Mouse (Mus musculus): ENCODE data around the gene Ifna5.

Ifna5 gene

DNA sequence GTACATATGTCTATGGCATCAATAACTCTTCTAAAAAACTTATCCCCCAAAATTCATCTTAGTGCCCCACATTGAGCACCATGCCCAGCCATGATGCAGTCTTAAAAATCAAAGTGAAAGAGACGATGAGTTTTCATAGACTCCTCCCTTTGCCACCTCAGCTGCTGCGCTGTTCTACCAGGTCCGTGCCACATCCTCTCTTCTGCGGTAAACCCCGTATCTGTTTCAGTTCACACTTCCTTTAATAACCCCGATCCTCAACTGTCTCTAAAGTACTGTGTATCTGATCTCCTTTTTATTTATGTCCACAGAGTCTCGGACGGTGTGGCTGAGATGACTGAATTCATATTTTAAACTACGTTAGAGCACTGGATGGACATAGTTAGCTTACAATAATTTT, 29.3 kb downstream of the Ifna5 start:
- DNase-seq (ENCODE audit: low spot score in 2 of 2), result peak in 1 of 2 experiments; percentile 20

DNA sequence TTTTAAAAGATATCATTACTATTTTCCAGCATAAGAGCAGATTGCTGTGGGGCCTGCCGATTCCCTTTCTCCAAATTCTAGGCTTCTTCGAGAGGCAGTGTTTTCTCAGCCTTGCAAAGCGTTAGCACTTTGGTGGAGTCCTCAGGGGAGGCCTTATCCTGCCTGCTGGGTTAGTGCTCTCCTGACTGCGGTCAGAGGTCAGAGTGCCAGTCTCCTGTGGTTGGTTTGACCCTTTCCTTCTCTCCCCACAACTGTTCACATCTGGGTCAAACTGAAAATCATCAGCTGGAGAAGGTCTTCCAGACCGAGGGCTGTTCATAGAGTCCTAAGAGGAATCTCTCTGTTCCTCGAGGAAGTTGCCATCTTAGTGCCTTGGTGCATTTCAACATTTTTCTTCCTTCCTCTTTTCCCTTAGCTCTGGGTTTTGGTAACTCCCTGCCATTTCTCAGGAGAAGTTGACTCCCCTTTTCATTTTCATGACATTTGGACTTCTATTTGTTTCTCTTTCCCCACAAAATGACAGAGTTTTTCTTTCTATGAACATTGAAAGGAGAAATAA, 29.8 kb downstream of the Ifna5 start:
- DNase-seq (ENCODE audit: low spot score in 2 of 2), result no peak

DNA sequence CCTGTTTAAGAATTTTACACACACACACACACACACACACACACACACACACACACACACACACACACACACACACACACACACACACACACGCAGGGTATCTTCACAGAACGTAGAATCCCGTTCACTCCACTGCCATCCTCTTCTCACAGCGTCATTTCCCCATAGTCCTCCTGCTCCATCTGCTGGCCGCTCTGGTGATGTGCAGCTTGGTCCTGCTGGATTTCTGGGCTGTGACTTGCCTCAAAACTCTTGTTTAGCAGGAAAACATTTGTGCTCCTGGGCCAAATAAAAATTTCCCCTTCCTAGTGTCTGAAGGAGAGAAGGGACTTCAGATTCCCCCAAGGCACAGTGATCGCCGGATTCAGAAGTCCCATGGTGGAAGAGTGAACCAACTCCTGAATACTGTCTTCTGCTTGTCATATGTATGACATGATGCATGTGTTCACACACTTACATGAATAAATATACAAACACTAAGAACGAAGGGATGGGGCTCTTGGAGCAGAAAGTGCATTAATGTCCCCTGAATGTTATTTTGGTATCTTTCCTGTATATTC, 32.1 kb downstream of the Ifna5 start:
- peak; percentile 55 to 69 for DNase-seq (ENCODE audit: low spot score in 2 of 2)

DNA sequence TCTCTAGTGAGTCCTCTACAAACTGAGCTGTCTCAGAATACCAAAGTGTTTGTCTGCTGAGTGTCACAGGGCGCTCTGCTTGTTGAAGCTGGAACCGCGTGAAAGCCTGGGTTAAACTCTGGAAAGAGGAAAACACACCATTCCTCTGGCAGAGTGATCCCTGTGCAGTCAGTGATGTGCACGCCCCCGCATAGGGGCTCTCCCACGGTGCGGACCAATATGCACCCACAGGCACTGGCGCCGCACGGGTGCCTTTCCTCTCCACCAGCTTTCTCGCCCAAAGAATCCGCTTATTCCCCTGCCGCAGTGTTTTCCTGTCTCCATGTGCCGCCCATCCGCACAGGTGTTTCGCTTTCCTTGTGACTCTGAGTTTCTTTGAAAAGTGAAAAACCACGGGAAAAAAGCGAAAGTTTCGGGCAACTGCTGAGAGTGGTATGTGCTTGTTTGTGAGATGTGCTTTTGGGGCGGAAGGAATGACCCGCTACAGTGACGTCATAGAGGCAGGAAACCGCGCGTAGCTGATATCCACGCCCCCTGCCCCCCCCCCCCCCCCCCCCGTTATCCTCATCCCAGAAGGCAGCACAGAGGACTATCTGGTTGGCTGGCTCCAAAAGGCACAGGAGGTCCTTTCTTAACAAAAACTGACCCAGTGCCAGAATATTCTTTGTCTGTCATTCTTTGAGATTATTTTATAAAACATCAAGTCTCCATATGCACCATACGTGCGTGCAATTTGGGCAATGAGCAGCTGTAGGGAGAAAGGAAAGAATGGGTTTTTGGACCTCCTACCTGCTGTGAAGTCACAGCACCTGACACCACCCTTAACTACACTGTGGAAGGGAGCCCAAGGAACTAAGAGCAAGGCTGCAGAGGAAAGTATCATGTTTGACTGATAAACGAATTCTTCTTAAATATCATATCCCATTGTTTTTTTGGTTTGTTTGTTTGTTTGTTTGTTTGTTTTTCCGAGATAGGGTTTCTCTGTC, 32.9 kb downstream of the Ifna5 start:
- DNase-seq (ENCODE audit: low spot score in 2 of 2), result no peak

DNA sequence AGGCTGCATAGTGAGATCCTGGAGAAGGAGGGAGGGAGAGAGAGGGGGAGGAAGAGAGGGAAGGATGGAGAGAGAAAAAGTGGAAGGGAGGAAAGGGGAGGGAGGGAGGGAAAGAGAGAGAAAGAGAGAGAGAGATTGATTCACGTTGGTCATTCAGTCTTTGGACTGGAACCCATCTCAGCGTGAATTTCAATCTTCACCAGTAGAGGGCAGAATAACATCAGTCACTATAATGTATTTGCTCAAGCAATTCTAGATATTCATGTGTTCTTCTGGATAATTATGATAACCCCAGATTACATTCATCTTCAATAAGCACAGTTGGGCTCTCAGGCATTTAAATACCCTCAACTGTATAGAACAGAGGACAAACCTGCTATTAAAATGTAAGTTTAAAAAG, 37.4 kb downstream of the Ifna5 start:
- DNase-seq (ENCODE audit: low spot score in 2 of 2), result no peak

DNA sequence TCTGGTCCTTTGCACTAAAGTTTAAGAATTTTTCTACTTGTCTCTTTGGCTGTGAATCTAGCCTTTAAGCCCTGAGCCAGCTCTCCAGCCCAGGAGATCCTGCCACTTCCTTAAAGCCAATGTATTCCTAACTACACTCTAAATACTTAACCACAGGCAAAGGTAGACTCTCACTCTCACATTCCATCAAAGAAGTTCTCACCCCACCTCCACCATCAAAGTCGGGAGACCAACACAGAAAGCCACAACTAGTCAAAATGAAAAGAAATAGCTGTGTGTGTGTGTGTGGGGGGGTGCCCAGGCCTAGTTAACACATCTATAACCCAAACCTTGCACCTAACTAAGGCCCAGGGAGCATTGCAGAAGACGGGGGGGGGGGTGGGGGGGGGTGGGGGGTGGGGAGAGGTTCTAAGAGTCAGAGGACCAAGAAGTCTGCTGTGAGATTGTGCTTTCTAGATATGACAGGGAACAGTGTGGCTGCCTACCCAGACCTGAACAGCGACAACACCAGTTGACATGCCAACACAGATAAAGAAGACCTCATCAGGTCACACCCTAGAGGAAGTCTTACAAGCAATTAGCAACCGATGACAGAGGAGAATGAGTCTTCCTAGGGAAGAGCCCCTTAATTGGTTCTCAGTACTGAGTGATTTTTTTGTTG, 40.2 kb downstream of the Ifna5 start:
- DNase-seq (ENCODE audit: low spot score in 2 of 2), result no peak

DNA sequence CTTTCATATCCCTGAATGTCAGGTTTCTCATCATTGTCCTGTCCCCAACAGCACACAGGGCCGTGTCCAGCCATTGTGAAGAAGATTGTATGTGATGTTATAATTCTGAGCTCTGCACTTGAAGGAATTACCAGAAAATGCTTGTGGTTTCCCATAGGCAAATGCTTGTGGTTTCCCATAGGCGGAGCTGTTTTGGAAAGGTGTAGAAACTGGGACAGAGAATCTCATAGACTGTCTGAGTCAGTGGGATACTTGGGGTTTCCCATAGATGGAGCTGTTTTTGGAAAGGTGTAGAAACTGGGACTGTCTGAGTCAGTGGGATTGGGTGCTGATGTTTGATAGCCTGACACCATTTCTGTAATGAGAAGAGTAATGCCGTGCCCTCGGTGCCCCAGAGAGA, 41.2 kb downstream of the Ifna5 start:
- no peak for DNase-seq (ENCODE audit: low spot score in 2 of 2)

DNA sequence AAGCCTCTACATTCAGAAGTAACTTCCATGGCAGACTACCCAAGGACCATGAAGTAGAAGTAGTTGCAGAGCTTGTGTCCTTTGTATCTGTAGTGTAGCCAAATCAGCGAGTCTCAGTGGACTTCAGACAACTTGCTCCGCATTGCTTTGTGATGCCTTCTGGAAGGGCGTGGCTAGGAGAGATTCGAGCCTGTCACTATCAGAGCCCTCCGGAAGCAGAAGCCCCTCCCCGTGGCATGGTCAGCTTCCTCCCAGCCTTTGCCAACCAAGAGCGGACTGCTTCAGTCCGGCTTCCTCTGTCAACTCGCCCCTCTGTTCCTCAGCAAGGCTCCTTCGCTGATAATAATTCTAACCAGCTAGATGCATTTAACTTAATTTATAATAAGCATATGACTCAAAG, 42.9 kb downstream of the Ifna5 start:
- DNase-seq (ENCODE audit: low spot score in 2 of 2), result no peak

DNA sequence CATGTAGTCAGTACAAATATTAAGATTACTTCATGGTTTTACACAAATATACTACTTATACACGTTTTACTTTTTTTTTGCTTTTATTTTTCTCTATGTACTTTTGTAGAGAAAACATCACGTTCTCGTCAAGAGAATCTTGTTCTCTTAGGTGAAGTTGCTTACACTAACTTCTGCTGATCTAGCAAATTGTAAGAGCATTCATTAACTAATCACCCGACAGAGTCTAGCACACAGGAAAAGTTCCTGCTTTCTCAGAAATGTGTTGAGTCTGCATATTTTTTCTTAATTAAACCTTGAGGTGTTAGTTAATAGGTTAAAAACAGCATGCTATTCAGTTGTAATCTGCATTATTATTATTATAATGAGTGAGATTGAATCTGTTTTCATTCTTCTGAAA, 43.4 kb downstream of the Ifna5 start:
- DNase-seq (ENCODE audit: low spot score in 2 of 2), result no peak

DNA sequence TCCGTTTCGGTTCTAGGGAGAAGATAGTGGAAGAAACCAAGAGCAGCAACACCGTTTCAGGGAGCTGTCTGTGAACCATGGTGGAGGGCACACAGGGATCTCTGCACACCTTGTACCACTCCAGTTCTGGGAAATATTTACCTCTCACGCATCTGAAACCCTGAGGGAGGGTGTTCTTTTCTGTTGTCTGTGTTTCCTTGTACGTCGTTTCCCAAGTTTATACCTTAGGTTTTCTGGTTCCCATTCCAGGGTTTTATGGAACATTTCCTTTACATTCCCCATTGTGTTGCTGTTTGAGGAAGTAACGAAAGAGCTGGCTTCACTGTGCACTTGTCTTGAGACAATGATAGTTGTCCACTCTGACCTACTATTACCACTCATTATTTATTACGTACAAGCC, 44.8 kb downstream of the Ifna5 start, which contains the start of gene Ifne:
Gene Ifne, minus strand, starts transcription at position 101 of the 400 bp plus-strand sequence.
- DNase-seq (ENCODE audit: low spot score in 2 of 2), result no peak

Data from spleen, postnatal 14 days (tissue).